Mouse (Mus musculus) lung, postnatal 14 days (tissue): ENCODE results near the gene Coro1c.

Experiments
- DNase-seq: peaks from one replicate; pipeline ENCODE4 v3.0.0; 2021

Gene Coro1c

GRCm38 (mm10) chr5:113924608-113925007, 16.1 kb upstream of the Coro1c start:
- no peak for DNase-seq

GRCm38 (mm10) chr5:113921310-113922166, 13.0 kb upstream of the Coro1c start:
- DNase-seq, result no peak

- DNase-seq, result no peak
Measured at GRCm38 (mm10) chr5:113919060-113919459, 10.5 kb upstream of the Coro1c start.

GRCm38 (mm10) chr5:113918654-113919053, 10.1 kb upstream of the Coro1c start:
- DNase-seq, result peak; percentile 44

GRCm38 (mm10) chr5:113910705-113911104, 2.1 kb upstream of the Coro1c start:
- no peak for DNase-seq

- DNase-seq, result no peak
Measured at GRCm38 (mm10) chr5:113910065-113910701, 1.6 kb upstream of the Coro1c start.

- peak; percentile 72 for DNase-seq
Measured at GRCm38 (mm10) chr5:113907786-113908567, 581 bp downstream of the Coro1c start.

GRCm38 (mm10) chr5:113906958-113907735, 1.4 kb downstream of the Coro1c start:
- DNase-seq, result peak; percentile 56

GRCm38 (mm10) chr5:113904987-113905386, 3.6 kb downstream of the Coro1c start:
- no peak for DNase-seq

- no peak for DNase-seq
Measured at GRCm38 (mm10) chr5:113902983-113903382, 5.6 kb downstream of the Coro1c start.

- no peak for DNase-seq
Measured at GRCm38 (mm10) chr5:113902017-113902416, 6.5 kb downstream of the Coro1c start.

GRCm38 (mm10) chr5:113901074-113901571, 7.4 kb downstream of the Coro1c start:
- DNase-seq, result no peak

GRCm38 (mm10) chr5:113899543-113899942, 9.0 kb downstream of the Coro1c start:
- no peak for DNase-seq

GRCm38 (mm10) chr5:113892005-113892404, 16.6 kb downstream of the Coro1c start:
- DNase-seq, result no peak

- peak; percentile 49 for DNase-seq
Measured at GRCm38 (mm10) chr5:113890874-113891273, 17.7 kb downstream of the Coro1c start.

- no peak for DNase-seq
Measured at GRCm38 (mm10) chr5:113889912-113890311, 18.6 kb downstream of the Coro1c start.

- peak; percentile 50 for DNase-seq
Measured at GRCm38 (mm10) chr5:113889181-113889906, 19.2 kb downstream of the Coro1c start.

- no peak for DNase-seq
Measured at GRCm38 (mm10) chr5:113888186-113888795, 20.3 kb downstream of the Coro1c start.

- DNase-seq, result peak; percentile 69
Measured at GRCm38 (mm10) chr5:113887132-113887531, 21.4 kb downstream of the Coro1c start.

- DNase-seq, result no peak
Measured at GRCm38 (mm10) chr5:113885623-113886022, 22.9 kb downstream of the Coro1c start.

GRCm38 (mm10) chr5:113884750-113885149, 23.8 kb downstream of the Coro1c start:
- no peak for DNase-seq
